Mouse (Mus musculus) large intestine, adult 2 months (tissue): ENCODE results near the gene Tmem126b. TPM values are rescaled to one million over a fixed set of nuclear protein-coding genes. Genes with fewer than 3 reads are reported as not detected.

Experiments
- DNase-seq: peaks from one replicate; pipeline ENCODE4 v3.0.0-alpha.2; 2012; ENCODE audit warnings: low read depth, low spot score
- WGBS: fragments of 180-500 bp; shearing (Covaris S2); methylation state at CpG from one replicate; pipeline ENCODE4 v1.1.7; 2018; 5-methylcytosine and 5-hydroxymethylcytosine counted together
- polyA plus RNA-seq: library from polyadenylated mRNA; depleted of rRNA; stranded (reverse); fragments of >200 nt; gene quantifications from 2 replicates; pipeline ENCODE4 v1.2.3, GENCODE M21; 2012; rRNA removed

Tmem126b gene
- polyA plus RNA-seq, 1 experiment, result 8.6 TPM

GRCm38 (mm10) chr7:90427006-90427405 lies 48.8 kb downstream of the Tmem126b start:
- 73% methylated on average over 9 of the region's 9 CpGs for WGBS
- no peak for DNase-seq

- peak; percentile 62 for DNase-seq
- 23% methylated on average over 29 of the region's 29 CpGs for WGBS
Observed at GRCm38 (mm10) chr7:90426020-90427001, 49.5 kb downstream of the Tmem126b start, which contains the start of gene Ccdc89. TSS of gene Ccdc89 (plus strand) at chr7:90426577.

Other genes with a start within 250 kb of the Tmem126b start
- not detected in 2 replicates for gene Ccdc83, start 210.2 kb downstream of the Tmem126b start, polyA plus RNA-seq
- 8.2 and 15.1 TPM in 2 replicates for gene Sytl2, start 173.7 kb downstream of the Tmem126b start, polyA plus RNA-seq
- gene Ccdc89, start 49.4 kb downstream of the Tmem126b start, polyA plus RNA-seq, result 0.09 TPM in 1 of 2 replicates, not detected in the other
- gene Crebzf, start 33.3 kb downstream of the Tmem126b start, polyA plus RNA-seq, result 17.2 and 28.5 TPM in 2 replicates
- 30.2 and 33.7 TPM in 2 replicates for gene Tmem126a, start 18.8 kb downstream of the Tmem126b start, polyA plus RNA-seq
- 0.21 and 0.71 TPM in 2 replicates for gene Dlg2, start 671 bp upstream of the Tmem126b start, polyA plus RNA-seq